Mouse (Mus musculus): ENCODE results near the gene Krtap13. TPM values are rescaled to one million over a fixed set of nuclear protein-coding genes. Genes with fewer than 3 reads are reported as not detected.

Krtap13 gene
- polyA plus RNA-seq, 1 experiment from 2014 or later: not detected

- H3K27ac ChIP-seq (replicated peaks): no peak within 1 kb of the TSS
- no peaks in the 10 kb centered on the region for H3K36me3 ChIP-seq
- no peaks in the 10 kb centered on the region for H3K9me3 ChIP-seq
- 92% methylated on average over 10 of the region's 10 CpGs for WGBS
- ATAC-seq (ENCODE audit: low FRiP score, low read depth): no peak
- H3K4me2 ChIP-seq (replicated peaks): no peak within 1 kb of the TSS
- no peaks in the 10 kb centered on the region for H3K4me1 ChIP-seq
- H3K9ac ChIP-seq (replicated peaks): no peak within 1 kb of the TSS
- H3K27me3 ChIP-seq: no peaks in the 10 kb centered on the region
- H3K4me3 ChIP-seq: no peak within 1 kb of the TSS
These were observed 43.9 kb downstream of the Krtap13 start, which contains the start of gene 2310061N02Rik for GRCm38 (mm10) chr16:88707496-88708012. 2310061N02Rik (minus strand) TSS chr16:88707962.

GRCm38 (mm10) chr16:88701072-88701864 lies 50.2 kb downstream of the Krtap13 start:
- no peak for ATAC-seq (ENCODE audit: low FRiP score, low read depth)
- no peaks in the 10 kb centered on the region for H3K36me3 ChIP-seq
- 53% methylated on average over 4 of the region's 4 CpGs for WGBS
- no peak overlapping the region for H3K4me3 ChIP-seq
- no peaks in the 10 kb centered on the region for H3K27me3 ChIP-seq
- H3K27ac ChIP-seq (replicated peaks): no peak overlapping the region
- no peak overlapping the region for H3K4me2 ChIP-seq (replicated peaks)
- H3K9ac ChIP-seq (replicated peaks): no peak overlapping the region
- H3K9me3 ChIP-seq: no peaks in the 10 kb centered on the region
- no peaks in the 10 kb centered on the region for H3K4me1 ChIP-seq

Other genes starting within 250 kb of the Krtap13 start
- gene Cldn17, start 244.7 kb downstream of the Krtap13 start, polyA plus RNA-seq (2016; fragmentation: Nextera tagmentation; extraction: Ambion mirVana): not detected in 2 replicates
- gene Cldn8, start 188.5 kb downstream of the Krtap13 start, polyA plus RNA-seq (2016; fragmentation: Nextera tagmentation; extraction: Ambion mirVana): 0.47 and 0.50 TPM in 2 replicates
- gene Krtap24-1, start 139.4 kb downstream of the Krtap13 start, polyA plus RNA-seq (2016; fragmentation: Nextera tagmentation; extraction: Ambion mirVana): not detected in 2 replicates
- not detected in 2 replicates for gene 2310079G19Rik, start 124.0 kb downstream of the Krtap13 start, polyA plus RNA-seq (2016; fragmentation: Nextera tagmentation; extraction: Ambion mirVana)
- gene Krtap26-1, start 103.8 kb downstream of the Krtap13 start, polyA plus RNA-seq (2016; fragmentation: Nextera tagmentation; extraction: Ambion mirVana): not detected in 2 replicates
- gene Krtap27-1, start 80.0 kb downstream of the Krtap13 start, polyA plus RNA-seq (2016; fragmentation: Nextera tagmentation; extraction: Ambion mirVana): not detected in 2 replicates
- gene 2310061N02Rik, start 43.7 kb downstream of the Krtap13 start, polyA plus RNA-seq (2016; fragmentation: Nextera tagmentation; extraction: Ambion mirVana): not detected in 2 replicates
- not detected in 2 replicates for gene Krtap13-1, start 22.8 kb downstream of the Krtap13 start, polyA plus RNA-seq (2016; fragmentation: Nextera tagmentation; extraction: Ambion mirVana)
- gene 2310034C09Rik, start 7.2 kb upstream of the Krtap13 start, polyA plus RNA-seq (2016; fragmentation: Nextera tagmentation; extraction: Ambion mirVana): not detected in 2 replicates
- gene 2310057N15Rik, start 22.6 kb upstream of the Krtap13 start, polyA plus RNA-seq (2016; fragmentation: Nextera tagmentation; extraction: Ambion mirVana): not detected in 2 replicates
- gene Gm5965, start 26.3 kb upstream of the Krtap13 start, polyA plus RNA-seq (2016; fragmentation: Nextera tagmentation; extraction: Ambion mirVana): not detected in 2 replicates
- not detected in 2 replicates for gene Gm20741, start 60.6 kb upstream of the Krtap13 start, polyA plus RNA-seq (2016; fragmentation: Nextera tagmentation; extraction: Ambion mirVana)
- not detected in 2 replicates for gene Krtap15, start 68.6 kb upstream of the Krtap13 start, polyA plus RNA-seq (2016; fragmentation: Nextera tagmentation; extraction: Ambion mirVana)
- not detected in 2 replicates for gene Krtap14, start 74.5 kb upstream of the Krtap13 start, polyA plus RNA-seq (2016; fragmentation: Nextera tagmentation; extraction: Ambion mirVana)
- gene Krtap19-1, start 117.8 kb upstream of the Krtap13 start, polyA plus RNA-seq (2016; fragmentation: Nextera tagmentation; extraction: Ambion mirVana): not detected in 2 replicates
- gene Krtap19-2, start 122.6 kb upstream of the Krtap13 start, polyA plus RNA-seq (2016; fragmentation: Nextera tagmentation; extraction: Ambion mirVana): not detected in 2 replicates
- not detected in 2 replicates for gene Krtap19-3, start 126.4 kb upstream of the Krtap13 start, polyA plus RNA-seq (2016; fragmentation: Nextera tagmentation; extraction: Ambion mirVana)
- gene Krtap19-4, start 133.5 kb upstream of the Krtap13 start, polyA plus RNA-seq (2016; fragmentation: Nextera tagmentation; extraction: Ambion mirVana): not detected in 2 replicates
- gene Krtap19-5, start 144.8 kb upstream of the Krtap13 start, polyA plus RNA-seq (2016; fragmentation: Nextera tagmentation; extraction: Ambion mirVana): not detected in 2 replicates
- not detected in 2 replicates for gene Krtap19-9b, start 180.6 kb upstream of the Krtap13 start, polyA plus RNA-seq (2016; fragmentation: Nextera tagmentation; extraction: Ambion mirVana)
- gene Krtap16-3, start 211.2 kb upstream of the Krtap13 start, polyA plus RNA-seq (2016; fragmentation: Nextera tagmentation; extraction: Ambion mirVana): not detected in 2 replicates

Measured in midbrain, embryonic 12.5 days (tissue).